Mouse (Mus musculus) heart, embryonic 13.5 days (tissue): ENCODE data around the gene Bhlha9. TPM values are rescaled to one million over a fixed set of nuclear protein-coding genes. Genes with fewer than 3 reads are reported as not detected.
A peak's percentile ranks its signal among the peaks of the same experiment; 100 is the strongest.

Experiments
- ATAC-seq: fragments of 200-750 bp; cut with Nextera tagmentation; 2 replicates; pipeline ENCODE4 v1.8.0; 2017; ENCODE audit warnings: moderate TSS enrichment; ENCODE audit not compliant: insufficient number of reproducible peaks, low FRiP score, low TSS enrichment; ENCODE audit errors: extremely low read depth
- H3K27ac ChIP-seq: fragments of 300-500 bp; sonication (generic); replicated peaks from 2 replicates; pipeline ENCODE4 v1.5.1; 2015; ENCODE audit warnings: moderate library complexity, mild to moderate bottlenecking, inconsistent platforms
- H3K27me3 ChIP-seq: fragments of 300-500 bp; sonication (generic); replicated peaks from 2 replicates; pipeline ENCODE4 v1.6.1; 2015; ENCODE audit warnings: mild to moderate bottlenecking, inconsistent platforms
- H3K36me3 ChIP-seq: fragments of 300-500 bp; sonication (generic); 2 replicates; pipeline ENCODE4 v1.6.1; 2015; ENCODE audit warnings: mild to moderate bottlenecking, inconsistent platforms
- H3K4me1 ChIP-seq: fragments of 300-500 bp; sonication (generic); 2 replicates; pipeline ENCODE4 v1.6.1; 2015; ENCODE audit warnings: inconsistent platforms
- H3K4me2 ChIP-seq: fragments of 300-500 bp; sonication (generic); 2 replicates; pipeline ENCODE4 v1.6.1; 2015; ENCODE audit warnings: inconsistent platforms, mild to moderate bottlenecking, moderate library complexity
- H3K4me3 ChIP-seq: fragments of 300-500 bp; sonication (generic); 2 replicates; pipeline ENCODE4 v1.5.1; 2015; ENCODE audit warnings: moderate library complexity, mild to moderate bottlenecking, inconsistent platforms
- H3K9ac ChIP-seq: fragments of 300-500 bp; sonication (generic); 2 replicates; pipeline ENCODE4 v1.6.1; 2015; ENCODE audit warnings: inconsistent platforms, mild to moderate bottlenecking, moderate library complexity
- H3K9me3 ChIP-seq: fragments of 300-500 bp; sonication (generic); 2 replicates; pipeline ENCODE4 v1.6.1; 2016; ENCODE audit warnings: inconsistent platforms
- WGBS: fragments of 180-500 bp; shearing (Covaris S2); methylation state at CpG from one replicate; pipeline ENCODE4 v1.1.7; 2015; ENCODE audit warnings: mixed read lengths; 5-methylcytosine and 5-hydroxymethylcytosine counted together
- polyA plus RNA-seq: library from polyadenylated mRNA; unstranded; fragments of >200 nt; fragmentation: Nextera tagmentation; extraction: Ambion mirVana; gene quantifications from 2 replicates; pipeline ENCODE4 v1.2.1, GENCODE M21; 2015

The Bhlha9 gene
- polyA plus RNA-seq, result 0.20 and 0.28 TPM in 2 replicates

DNA sequence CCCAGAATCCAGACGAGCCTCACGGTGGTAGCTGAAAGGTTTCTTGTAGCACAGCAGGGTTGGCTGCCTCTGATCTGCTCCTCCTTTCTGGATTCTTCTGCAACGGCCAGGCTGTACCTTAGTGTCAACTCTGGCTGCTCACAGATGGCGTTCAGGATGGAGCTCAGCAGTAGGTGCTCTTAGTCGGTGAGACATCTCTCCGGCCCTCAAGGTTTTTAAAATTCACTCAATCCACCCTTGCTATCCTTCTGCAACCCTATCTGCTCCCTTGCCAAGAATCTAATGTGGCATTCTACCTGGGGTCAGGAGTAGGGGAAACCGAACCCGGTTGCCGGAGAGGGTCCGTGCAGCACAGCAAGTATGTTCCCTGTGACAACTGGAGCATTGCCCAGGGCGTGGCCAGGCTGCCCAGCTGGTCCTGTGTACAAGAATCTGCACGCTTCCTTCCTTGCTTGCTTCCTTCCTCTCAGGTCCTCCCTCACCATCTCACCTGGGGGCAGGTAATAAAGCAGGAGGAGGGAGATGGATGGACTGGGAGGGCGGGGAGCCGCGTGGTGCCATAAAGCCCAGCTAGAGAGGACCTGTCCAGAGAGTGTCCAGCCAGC lies at the start of gene Bhlha9:
Gene Bhlha9, plus strand, starts transcription at position 600 of the 605 bp plus-strand sequence.
- no peak for ATAC-seq

GRCm38 (mm10) chr11:76622566-76623205 lies 49.6 kb upstream of the Bhlha9 start:
- H3K9ac ChIP-seq, result peak overlapping the region; percentile 85
- no peaks in the 10 kb centered on the region for H3K9me3 ChIP-seq
- peak overlapping the region; percentile 59 for H3K27ac ChIP-seq
- H3K4me1 ChIP-seq, result peaks cover 13% of the 10 kb centered on the region
- peaks cover 43% of the 10 kb centered on the region for H3K27me3 ChIP-seq
- peak overlapping the region; percentile 76 for H3K4me3 ChIP-seq
- under 1% methylated on average over 66 of the region's 66 CpGs for WGBS
- ATAC-seq, result no peak
- peak overlapping the region; percentile 98 for H3K4me2 ChIP-seq
- no peaks in the 10 kb centered on the region for H3K36me3 ChIP-seq

More for the DNA sequence above, at the start of gene Bhlha9:
- Histone ChIP-seq H3K9ac (peak within 1 kb of the TSS; percentile 56; the same call in 1 of the 2 replicates), H3K36me3 (no peaks in the 10 kb centered on the region), H3K27ac (no peak within 1 kb of the TSS), H3K4me2 (peak within 1 kb of the TSS; percentile 70), H3K27me3 (peaks cover 92% of the 10 kb centered on the region), H3K4me1 (peaks cover 12% of the 10 kb centered on the region), H3K4me3 (peak within 1 kb of the TSS; percentile 47), H3K9me3 (no peaks in the 10 kb centered on the region)
- 52% methylated on average over 15 of the region's 15 CpGs for WGBS

GRCm38 (mm10) chr11:76623206-76623961 lies 48.9 kb upstream of the Bhlha9 start:
- peaks cover 19% of the 10 kb centered on the region for H3K4me1 ChIP-seq
- H3K27ac ChIP-seq, result peak overlapping the region; percentile 59
- peak overlapping the region; percentile 98 for H3K4me2 ChIP-seq
- no peaks in the 10 kb centered on the region for H3K9me3 ChIP-seq
- H3K9ac ChIP-seq, result peak overlapping the region; percentile 85
- peak; percentile 68; the same call in 1 of the 2 replicates for ATAC-seq
- H3K36me3 ChIP-seq, result no peaks in the 10 kb centered on the region
- peaks cover 43% of the 10 kb centered on the region for H3K27me3 ChIP-seq
- peak overlapping the region; percentile 76 for H3K4me3 ChIP-seq
- under 1% methylated on average over 70 of the region's 72 CpGs for WGBS

DNA sequence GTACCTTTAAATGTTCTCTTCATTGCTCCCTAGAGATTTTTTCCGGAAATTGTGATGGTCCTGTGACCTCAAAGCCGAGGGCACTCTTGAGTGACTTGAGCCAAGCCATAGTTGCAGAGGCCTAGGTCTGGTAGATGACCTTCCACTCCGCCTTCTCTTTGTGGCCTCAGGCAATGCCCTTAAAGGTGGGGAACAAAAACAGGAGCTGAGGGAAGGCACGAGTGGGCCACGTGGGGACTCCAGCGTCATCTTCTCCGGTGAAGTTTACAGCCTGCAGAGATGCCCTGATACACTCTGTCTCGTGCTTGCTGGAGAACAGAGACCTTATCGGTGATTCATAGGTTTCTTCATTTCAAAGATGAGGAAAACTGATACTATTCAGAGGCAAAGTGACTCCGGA lies 48.2 kb upstream of the Bhlha9 start:
- Histone ChIP-seq H3K9me3 (no peaks in the 10 kb centered on the region), H3K4me2 (peak overlapping the region; percentile 98), H3K36me3 (no peaks in the 10 kb centered on the region), H3K4me1 (peaks cover 26% of the 10 kb centered on the region), H3K9ac (no peak overlapping the region), H3K27me3 (peaks cover 43% of the 10 kb centered on the region), H3K27ac (no peak overlapping the region), H3K4me3 (peak overlapping the region; percentile 76)
- WGBS, result 49% methylated on average over 10 of the region's 10 CpGs
- no peak for ATAC-seq

- H3K4me3 ChIP-seq, result no peak overlapping the region
- no peak overlapping the region for H3K9ac ChIP-seq
- no peak for ATAC-seq
- H3K9me3 ChIP-seq, result no peaks in the 10 kb centered on the region
- H3K4me2 ChIP-seq, result no peak overlapping the region
- peaks cover 37% of the 10 kb centered on the region for H3K27me3 ChIP-seq
- H3K4me1 ChIP-seq, result peaks cover 28% of the 10 kb centered on the region
- no peaks in the 10 kb centered on the region for H3K36me3 ChIP-seq
- H3K27ac ChIP-seq, result no peak overlapping the region
- WGBS, result 73% methylated on average over 3 of the region's 3 CpGs
Observed at GRCm38 (mm10) chr11:76624881-76625280, 47.4 kb upstream of the Bhlha9 start.

DNA sequence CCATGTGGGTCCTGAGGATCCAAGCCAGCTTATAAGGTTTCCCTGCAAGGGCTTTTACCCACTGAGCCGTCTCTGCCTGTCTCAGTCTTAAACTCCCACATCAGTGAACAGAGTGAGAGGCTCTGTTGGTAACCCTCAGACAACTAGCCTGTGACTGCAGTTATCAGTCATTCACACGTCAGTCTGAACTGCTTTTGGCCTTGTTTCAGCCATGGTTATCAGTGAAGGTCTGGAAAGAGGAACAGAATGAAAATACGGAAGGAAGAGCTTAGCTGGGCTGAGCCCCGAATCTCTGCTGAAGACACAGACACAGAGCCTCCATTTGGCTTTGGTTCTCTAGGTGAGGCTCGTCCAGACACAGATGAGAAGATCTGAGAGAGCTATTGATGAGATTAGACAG lies 43.7 kb upstream of the Bhlha9 start:
- H3K36me3 ChIP-seq, result no peaks in the 10 kb centered on the region
- H3K27ac ChIP-seq, result peak overlapping the region; percentile 16; the same call in 1 of the 2 replicates
- no peak overlapping the region for H3K4me3 ChIP-seq
- peak; percentile 65; the same call in 1 of the 2 replicates for ATAC-seq
- no peaks in the 10 kb centered on the region for H3K9me3 ChIP-seq
- no peak overlapping the region for H3K9ac ChIP-seq
- 16% methylated on average over 5 of the region's 5 CpGs for WGBS
- peaks cover 18% of the 10 kb centered on the region for H3K4me1 ChIP-seq
- 0 out of 2 replicates have a peak overlapping the region, but pooled peaks have one; percentile 16 for H3K4me2 ChIP-seq
- H3K27me3 ChIP-seq, result peaks cover 8% of the 10 kb centered on the region; the same call in 1 of the 2 replicates

DNA sequence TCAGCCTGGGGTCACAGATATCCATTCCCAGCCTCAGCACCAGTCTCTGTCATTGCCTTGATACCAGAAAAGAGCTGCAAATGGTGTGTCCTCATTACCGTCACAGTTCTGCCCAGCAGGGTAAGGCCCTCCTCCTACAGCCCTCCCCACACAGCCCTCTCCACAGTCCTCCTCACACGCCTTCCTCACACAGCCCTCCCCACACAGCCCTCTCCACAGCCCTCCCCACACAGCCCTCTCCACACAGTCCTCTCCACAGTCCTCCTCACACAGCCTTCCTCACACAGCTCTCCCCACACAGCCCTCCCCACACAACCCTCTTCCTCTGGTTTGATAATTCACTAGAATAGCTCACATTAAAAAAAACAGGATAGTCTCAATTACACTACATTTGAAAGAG lies 42.2 kb upstream of the Bhlha9 start:
- no peak overlapping the region for H3K4me3 ChIP-seq
- 48% methylated on average over 2 of the region's 2 CpGs for WGBS
- no peaks in the 10 kb centered on the region for H3K27me3 ChIP-seq
- no peaks in the 10 kb centered on the region for H3K36me3 ChIP-seq
- H3K4me2 ChIP-seq, result no peak overlapping the region
- no peak for ATAC-seq
- no peak overlapping the region for H3K27ac ChIP-seq
- no peaks in the 10 kb centered on the region for H3K9me3 ChIP-seq
- H3K9ac ChIP-seq, result no peak overlapping the region
- H3K4me1 ChIP-seq, result peaks cover 15% of the 10 kb centered on the region

- Histone ChIP-seq H3K27ac (no peak overlapping the region), H3K36me3 (no peaks in the 10 kb centered on the region), H3K4me3 (no peak overlapping the region), H3K4me1 (peaks cover 15% of the 10 kb centered on the region), H3K9ac (no peak overlapping the region), H3K4me2 (no peak overlapping the region), H3K27me3 (no peaks in the 10 kb centered on the region), H3K9me3 (no peaks in the 10 kb centered on the region)
- 69% methylated on average over 5 of the region's 5 CpGs for WGBS
- ATAC-seq, result no peak
Observed at GRCm38 (mm10) chr11:76630487-76630886, 41.8 kb upstream of the Bhlha9 start.

DNA sequence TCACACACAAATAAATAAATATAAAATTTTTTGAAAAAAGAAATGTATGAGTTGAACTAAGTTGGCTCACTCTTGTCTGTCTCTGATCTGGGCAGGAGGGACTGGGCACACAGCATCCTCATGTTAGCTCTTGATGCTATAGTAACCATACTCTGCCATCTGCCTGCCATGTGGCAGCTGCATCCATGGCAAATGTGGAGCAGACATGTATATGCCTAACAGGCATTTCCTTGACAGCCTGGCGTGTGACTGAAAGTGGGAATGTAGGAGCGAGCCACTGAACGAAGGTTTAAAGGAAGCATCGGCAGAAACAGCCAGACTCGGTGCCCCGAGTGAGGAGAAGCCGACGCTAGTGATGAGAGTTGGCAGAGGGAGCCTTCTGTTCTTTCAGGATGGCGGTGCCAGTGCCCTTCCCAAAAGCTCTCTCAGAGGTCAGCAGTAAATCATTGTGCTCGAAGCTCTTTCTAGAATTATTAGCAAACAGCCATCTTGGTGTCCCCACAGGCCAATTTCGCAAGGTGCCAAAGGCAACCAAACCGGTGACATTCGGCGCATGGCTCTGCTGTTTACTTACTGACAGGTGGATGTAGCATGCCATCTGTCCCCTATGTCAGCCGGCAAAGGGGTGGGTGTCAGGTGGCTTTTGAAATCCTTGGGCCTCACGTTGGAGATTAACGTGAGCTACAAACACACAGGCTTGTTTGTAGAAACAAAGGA lies 32.8 kb upstream of the Bhlha9 start:
- no peak overlapping the region for H3K27ac ChIP-seq
- no peaks in the 10 kb centered on the region for H3K4me1 ChIP-seq
- H3K4me3 ChIP-seq, result no peak overlapping the region
- no peak for ATAC-seq
- 77% methylated on average over 17 of the region's 17 CpGs for WGBS
- H3K9me3 ChIP-seq, result no peaks in the 10 kb centered on the region
- H3K9ac ChIP-seq, result no peak overlapping the region
- H3K36me3 ChIP-seq, result no peaks in the 10 kb centered on the region
- H3K4me2 ChIP-seq, result no peak overlapping the region
- peaks cover 9% of the 10 kb centered on the region for H3K27me3 ChIP-seq

DNA sequence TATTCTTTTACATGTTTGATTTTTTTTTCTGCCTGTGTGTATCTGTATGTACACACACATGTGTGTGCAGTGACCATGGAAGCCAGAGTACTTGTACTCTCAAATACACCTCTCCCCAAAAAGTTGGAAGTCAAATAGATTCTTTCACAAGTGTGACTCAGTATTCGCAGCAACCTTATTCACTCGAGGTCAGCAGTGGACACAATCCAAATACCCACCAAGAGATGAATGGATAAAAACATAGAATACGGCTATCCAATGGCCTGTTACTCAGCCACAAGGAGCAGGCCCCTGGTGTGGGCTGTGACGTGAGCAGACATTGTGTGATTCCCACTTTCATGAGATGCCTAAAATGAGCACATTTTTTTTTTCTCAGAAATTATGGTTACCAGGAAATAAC lies 32.0 kb upstream of the Bhlha9 start:
- Histone ChIP-seq H3K4me3 (no peak overlapping the region), H3K9me3 (no peaks in the 10 kb centered on the region), H3K4me2 (no peak overlapping the region), H3K27me3 (peaks cover 17% of the 10 kb centered on the region), H3K4me1 (no peaks in the 10 kb centered on the region), H3K9ac (no peak overlapping the region), H3K27ac (no peak overlapping the region), H3K36me3 (no peaks in the 10 kb centered on the region)
- no peak for ATAC-seq
- WGBS, result 74% methylated on average over 4 of the region's 4 CpGs

DNA sequence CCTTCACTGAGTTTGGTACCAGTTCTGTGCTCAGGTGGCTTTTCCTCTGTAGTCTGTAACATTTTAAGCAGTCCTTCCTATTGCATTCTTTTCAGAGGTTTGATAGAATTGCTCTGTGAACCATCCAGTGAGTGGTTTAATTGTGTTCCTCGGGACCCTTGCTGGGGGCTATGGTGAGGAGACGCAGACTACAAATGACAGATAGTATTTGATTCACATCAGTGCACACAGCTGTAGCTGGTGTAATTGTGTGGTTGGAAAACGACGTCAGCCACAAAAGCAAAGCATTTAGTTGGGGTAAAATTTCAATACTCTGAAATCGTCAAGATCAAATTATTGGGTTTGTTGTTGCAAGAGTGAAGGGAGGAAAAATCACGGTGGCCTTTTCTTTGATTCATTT lies 28.0 kb upstream of the Bhlha9 start:
- Histone ChIP-seq H3K36me3 (no peaks in the 10 kb centered on the region), H3K4me1 (peaks cover 16% of the 10 kb centered on the region), H3K4me3 (no peak overlapping the region), H3K27me3 (peaks cover 20% of the 10 kb centered on the region), H3K9ac (no peak overlapping the region), H3K4me2 (no peak overlapping the region), H3K27ac (no peak overlapping the region), H3K9me3 (no peaks in the 10 kb centered on the region)
- ATAC-seq, result no peak
- WGBS, result 80% methylated on average over 6 of the region's 6 CpGs
